Mouse (Mus musculus) lung, postnatal 4 days (tissue): ENCODE measurements around the gene Lrrc55.

Experiments used
- DNase-seq, 2 experiments: peaks; one replicate each; pipeline ENCODE4 v3.0.0; 2021

Gene Lrrc55

DNA sequence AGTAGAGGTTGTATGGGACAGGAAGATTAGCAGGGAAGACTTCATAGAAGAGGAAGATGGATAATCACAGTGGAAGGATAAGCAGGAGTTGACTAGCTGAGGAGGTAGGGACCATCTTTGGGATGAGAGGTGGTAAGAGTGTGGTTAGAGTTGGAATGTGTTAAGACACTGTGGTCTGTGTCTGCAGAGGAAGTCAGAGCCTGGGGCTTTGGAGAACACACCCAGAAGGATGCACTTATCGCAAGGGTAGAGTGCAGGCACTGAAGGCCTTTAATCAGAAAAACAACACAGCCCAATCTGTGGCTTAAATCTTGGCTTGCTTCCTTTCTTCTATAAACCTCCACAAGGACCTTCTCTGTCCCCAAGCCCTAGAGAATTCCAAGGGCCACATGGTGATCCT, 28.7 kb downstream of the Lrrc55 start:
- no peak for DNase-seq

DNA sequence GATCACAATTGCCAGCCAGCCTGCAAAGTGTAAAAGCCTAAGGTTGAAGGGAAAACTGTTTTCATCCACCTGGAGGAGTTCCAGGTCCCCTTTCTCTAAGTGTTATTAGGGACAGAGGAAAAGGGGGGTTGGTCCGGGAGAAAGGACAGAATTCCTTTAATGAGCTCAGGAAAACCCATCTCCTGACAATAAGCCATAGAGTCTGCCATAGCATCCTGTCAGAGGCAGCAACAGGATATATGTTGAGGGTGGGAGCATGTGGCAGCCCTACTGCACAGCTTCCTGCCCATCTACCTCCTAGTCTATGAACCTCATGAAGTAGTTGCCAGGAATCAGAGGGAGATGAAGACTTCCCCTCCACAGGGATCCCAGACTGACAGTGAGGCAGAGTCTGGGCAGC, 29.4 kb downstream of the Lrrc55 start:
- DNase-seq = peak; percentile 7 to 43

DNA sequence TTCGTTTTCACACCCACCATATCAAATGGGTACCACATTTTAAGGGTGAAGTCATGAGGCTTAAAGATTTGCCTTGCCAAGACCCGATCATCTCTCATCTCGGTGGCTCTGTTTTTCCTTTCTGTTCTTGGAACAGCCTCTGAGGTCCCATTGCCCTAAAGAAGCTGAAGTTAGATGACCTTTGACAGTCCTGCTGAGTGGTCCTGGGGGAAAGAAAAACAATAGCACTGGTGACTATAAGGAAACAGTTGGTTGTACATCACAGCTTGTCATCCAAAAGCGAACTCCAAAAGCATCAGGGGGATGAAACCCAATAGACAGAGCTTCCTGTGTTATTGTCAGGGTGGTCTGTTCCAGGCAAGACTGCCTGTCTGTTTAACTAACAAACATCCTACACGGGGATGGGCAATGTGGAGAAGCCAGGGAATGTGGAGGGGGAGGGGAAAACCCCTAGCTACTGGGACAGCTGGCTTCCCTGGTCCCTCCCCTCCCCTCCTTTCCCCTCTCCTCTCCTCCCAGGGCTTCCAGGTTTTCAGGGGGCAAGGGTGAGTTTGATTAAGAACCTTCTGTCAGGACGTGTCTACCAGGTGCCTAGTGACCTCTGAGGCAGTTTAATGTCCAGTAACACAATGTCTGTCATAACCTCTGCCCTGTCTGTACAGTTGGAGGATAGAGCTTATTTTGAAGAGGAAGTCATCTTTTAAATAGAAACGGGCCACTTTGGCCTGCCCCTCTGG, 33.5 kb downstream of the Lrrc55 start:
- peak; percentile 48 to 64 for DNase-seq

DNA sequence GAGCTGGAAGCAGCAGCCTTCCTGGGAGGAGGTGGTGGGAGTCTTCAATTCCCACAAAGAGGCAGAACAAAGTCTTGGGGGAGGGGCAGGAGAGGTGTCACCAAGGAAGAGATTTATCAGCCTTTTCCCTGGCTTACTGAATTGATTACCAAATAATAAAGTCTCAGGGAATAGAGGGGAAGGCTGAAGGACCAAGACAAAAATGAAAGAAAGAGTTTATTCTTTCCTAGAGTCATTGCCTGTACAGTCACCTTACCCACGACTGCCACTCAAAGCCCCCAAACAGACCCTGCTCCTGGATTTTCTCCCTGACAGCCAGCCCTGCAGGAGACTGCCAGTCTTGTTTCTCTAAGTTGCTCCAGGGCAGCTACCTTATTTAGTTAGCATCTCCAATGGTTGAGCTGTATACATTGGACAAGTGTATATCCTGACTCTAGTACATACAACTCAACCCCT, 35.3 kb downstream of the Lrrc55 start:
- DNase-seq = no peak

DNA sequence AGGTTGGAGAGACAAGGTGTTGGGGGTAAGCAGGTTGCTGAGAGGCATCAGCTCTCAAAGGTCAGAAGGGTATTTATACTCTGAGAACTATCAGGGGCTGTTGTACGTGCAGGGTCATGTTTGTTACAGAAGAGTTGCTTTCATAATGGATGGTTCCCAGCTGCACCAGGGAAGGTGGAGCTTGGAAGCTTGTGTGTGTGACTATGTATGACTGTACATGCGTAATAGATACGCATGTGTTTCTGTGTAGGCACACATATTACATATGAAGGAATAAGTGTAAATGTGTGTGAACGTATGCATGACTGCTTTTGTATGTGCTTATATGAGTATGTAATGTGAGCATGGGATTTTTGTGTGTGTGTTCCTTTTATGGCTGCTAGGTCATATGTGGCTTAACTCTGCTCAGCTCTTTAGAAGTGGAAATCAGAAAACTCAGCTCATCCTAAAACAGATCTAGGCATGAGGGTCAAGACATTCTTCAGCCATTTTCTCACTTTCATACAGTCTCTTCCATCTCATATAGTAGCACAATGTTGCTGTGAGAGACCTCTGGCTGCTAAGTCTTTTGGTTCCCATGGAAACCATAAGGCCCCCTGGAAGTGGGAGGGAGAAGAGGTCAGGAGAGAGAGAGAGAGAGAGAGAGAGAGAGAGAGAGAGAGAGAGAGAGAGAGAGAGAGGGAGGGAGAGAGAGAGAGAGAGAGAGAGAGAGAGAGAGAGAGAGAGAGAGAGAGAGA, 35.9 kb downstream of the Lrrc55 start:
- no peak for DNase-seq

DNA sequence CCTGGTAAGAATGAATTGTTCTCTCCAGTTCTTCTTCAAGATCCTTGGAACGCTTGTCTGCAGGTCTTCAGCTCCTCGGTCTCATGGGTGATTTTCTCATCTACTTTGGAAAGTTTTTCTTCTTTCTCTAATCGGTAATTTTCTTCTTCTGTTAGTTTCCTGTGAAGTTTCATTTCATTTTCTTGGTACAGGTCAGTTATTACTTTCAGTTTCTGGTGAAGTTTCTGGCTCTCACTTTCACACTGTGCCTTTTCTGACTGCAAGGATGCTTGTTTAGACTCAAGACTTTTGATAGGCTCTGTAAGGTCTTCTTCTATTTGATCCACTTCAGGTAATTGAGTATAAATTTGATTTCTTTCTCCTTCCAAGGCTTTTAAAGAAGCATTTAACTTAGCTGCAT, 39.6 kb downstream of the Lrrc55 start:
- no peak for DNase-seq

DNA sequence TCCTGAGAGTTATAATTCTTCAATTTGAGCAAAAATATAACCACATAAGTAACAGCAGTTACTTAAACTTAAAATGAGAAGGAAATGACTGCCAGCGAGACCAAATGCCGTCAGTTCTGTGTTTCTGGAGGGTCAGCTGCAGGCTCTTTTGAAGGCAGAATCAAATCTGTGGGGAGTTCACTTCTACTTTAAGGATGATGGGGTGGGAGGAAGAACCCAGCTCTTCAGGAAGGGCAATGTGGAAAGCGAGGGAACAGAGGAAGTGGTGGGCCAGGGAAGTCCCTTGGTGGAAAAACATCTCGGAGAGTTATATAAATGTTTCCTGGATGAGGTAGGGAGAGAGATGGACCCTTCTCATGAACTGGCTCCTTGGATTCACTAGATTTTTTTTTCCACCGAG, 40.9 kb downstream of the Lrrc55 start:
- DNase-seq = no peak

DNA sequence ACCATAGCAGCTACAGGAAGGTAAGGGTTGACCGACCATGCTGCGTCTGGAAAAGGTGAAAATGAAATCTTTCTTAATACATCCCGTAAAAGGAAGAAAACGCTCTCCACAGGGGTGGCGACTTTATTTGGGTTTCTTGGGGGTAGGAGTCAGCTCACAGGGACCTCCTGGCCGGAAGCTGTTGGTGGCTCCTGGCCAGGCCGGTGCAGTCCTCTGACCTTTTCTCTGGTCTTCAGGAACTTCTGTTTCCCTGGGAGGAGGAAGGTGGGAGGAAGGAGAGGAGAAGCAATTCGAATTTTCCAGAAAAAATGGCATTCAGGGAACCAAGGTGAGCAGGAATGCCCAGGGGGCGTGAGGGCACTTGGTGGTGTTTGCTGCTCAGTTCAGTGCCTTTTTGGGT, 41.7 kb downstream of the Lrrc55 start:
- DNase-seq = no peak

DNA sequence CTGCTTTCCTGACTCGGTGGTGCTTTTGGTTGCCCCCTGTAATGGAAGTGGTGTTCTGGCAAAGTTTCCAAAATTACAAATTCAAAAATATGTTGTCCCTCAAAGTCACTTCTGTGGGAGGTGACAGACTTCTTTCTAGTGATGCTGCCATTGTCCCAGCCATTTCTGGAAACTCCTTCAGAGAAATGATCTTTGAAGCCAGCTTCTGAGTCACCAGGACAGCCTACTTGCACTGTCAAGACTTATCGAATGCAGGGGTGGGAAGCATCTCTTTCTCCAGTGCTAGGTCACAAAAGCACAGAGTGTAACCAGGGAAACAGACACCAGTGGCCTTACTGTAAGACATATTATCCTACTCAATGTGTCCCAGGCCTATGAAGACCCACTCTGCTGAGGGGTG, 45.8 kb downstream of the Lrrc55 start:
- no peak for DNase-seq

DNA sequence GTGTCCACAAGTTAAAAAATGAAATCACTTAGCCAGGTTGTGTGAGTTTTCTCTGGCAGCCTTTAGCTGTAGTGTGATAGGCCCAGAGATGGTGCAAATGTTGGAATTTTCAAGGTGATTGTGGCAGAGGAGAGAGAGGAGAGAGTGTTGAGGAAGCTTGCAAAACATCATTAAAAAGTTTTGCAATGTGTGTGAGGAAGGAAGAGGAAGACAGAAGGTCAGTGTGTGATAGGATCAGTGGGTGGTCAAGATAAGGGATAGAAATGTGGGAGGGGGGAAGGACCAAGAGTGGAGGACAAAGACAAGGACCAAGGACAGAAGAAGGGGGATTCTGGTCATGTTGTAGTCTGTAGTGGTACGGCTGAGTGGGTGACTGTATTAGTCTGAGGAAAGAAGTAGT, 46.6 kb downstream of the Lrrc55 start:
- DNase-seq = no peak

DNA sequence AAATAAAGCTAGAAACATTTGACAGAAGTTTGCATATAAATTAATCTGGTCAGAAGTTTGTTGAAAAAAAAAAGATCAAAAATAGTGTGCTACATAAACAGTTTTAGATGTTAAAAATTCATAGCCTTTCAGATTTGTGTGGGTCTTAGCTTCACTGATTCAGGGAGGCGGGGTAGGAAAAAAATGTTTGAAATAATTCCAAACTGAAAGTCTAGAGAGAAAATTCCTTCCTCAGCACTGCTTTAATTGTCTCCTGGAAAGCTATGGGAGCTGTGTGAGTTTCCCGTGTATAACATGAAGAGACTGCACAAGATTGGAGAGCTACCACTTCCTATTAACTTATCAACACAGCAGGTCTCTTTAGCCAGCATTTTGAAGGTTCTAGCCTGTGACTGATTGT, 49.5 kb downstream of the Lrrc55 start:
- DNase-seq = no peak

DNA sequence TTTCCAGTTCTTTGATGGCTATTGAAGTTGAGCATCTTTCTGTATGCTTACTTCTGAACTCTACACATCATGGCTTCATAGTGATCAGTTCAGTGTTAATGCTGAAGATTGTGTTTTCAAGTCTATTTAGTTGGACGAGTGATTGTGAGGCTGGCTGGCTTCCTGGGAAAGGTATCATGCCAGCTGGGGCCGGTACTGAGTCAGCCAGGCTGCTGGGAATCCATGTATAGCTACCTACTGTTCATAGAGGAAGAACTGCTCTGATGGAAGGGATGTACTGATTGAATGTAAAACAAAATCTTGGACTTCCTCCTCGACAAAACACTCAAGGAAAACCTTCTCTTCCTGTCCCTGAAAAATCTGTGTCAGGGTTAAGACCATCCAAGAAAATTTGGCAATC, 51.7 kb downstream of the Lrrc55 start:
- no peak for DNase-seq

DNA sequence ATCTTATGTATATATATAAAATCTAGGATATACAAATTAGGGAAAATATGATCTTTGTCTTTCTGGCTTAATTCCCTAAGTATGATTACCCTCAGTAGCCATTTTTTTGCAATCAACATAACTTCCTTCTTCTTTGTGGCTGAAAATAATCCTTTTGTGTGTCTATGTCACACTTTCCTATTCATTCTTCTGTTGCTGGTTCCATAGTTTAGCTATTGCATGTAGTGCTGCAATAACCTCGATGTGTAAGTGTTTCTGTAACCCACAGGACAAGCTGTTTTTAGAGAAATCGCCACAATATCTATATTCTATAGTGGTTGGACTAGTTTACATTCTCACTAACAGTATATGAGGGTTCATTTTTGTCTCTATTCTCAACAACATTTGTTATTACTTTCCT, 52.1 kb downstream of the Lrrc55 start:
- no peak for DNase-seq

DNA sequence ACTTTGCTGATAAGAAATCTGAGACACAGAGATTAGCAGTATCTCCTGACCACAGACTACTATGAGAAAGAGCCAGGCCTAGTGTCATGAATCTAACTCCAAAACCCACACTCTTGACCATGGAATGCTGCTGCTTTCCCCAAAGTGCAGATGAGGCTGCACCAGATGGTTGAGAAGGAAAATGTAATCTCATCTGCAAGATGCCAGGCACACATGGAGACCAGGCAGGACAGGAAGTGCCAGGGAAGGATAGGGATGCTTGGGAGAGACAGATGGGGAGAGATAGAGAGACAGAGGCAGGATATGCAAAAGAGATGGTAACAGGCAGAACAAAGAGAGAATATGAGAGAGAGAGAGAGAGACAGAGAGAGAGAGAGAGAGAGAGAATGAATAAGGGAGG, 56.2 kb downstream of the Lrrc55 start:
- DNase-seq = no peak

DNA sequence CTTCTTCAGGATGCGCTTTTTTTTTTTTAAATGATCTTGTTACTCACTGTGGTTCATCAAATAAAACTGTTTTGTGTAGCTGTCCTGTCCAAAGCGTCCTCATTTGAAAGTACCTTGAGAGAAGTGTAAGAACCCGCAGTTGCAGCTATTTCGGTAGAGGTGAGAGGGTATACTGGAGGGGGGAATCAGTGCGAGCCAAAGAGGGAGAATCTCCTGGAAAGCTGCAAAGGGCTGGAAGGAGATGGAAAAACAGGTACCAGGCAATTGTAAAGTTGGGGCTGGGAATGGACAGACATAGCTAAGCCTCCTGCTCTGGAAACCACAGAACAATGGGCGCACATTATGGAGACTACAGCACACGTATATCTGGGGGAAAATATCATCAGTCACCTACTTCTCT, 57.2 kb downstream of the Lrrc55 start:
- DNase-seq = no peak

DNA sequence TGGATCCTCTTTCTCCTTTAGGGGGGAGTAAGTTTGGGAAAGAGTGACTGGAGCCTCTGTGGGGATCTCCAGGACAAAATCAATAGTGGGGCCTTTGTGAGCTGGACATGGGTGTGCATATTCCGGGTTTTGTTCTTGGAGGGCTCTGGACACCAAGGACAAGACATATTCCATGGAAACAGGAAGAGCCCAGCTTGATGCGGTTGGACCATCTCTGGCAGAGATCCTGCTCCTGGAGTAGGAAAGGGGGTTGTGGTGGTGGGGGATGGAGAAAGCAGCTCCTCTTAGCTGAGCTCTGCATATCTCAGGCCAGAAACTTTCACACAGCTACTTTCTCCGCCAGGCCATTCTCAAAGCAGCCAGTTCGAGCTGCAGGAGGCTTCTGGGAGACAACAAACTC, 57.6 kb downstream of the Lrrc55 start:
- DNase-seq = peak in 1 of 2 experiments; percentile 31

DNA sequence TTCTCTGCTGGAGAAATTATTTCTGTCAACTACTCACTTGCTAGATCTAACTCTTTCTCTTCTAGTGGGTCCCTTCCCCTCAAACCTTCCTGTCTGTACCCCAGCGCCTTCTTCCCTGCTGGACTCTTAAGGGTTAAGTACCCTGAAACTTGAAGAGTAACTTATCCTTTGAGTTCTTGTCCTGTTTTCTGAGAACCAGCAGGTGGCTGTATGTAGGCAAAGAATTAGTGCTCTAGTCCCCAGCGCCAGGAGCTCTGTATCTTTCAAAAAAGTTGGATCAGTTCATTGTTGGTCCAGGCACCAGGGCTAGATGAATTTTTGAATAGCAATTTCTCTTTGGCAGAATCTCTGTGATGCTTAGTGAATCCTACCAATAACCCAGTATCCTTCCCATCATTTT, 58.9 kb downstream of the Lrrc55 start:
- DNase-seq = no peak

DNA sequence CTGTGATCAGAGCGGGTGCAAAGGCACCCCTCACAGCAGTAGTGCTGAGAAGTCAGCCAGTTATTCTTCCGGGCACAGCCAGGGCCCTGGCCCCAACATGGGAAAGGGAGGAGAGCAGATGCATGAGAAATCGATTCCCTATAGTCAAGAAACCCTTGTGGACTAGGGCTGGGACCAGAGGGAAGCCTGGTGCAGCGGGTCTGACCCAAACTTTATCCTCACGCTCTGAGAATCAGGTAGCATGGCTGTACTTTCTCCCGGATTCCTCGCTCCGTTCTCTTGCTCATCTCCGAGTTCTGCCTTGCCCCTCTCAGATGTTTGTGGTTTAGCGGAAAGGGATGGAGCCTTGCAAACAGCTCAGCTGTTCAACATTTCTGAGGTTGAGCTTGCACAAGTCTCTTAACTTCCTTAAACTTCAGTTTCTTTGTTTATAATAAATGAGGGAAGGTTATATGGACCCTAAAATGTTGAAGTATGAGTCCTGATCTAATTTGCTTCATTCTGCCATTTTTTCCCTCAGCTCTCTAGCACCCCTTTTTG, 59.3 kb downstream of the Lrrc55 start:
- DNase-seq = no peak

DNA sequence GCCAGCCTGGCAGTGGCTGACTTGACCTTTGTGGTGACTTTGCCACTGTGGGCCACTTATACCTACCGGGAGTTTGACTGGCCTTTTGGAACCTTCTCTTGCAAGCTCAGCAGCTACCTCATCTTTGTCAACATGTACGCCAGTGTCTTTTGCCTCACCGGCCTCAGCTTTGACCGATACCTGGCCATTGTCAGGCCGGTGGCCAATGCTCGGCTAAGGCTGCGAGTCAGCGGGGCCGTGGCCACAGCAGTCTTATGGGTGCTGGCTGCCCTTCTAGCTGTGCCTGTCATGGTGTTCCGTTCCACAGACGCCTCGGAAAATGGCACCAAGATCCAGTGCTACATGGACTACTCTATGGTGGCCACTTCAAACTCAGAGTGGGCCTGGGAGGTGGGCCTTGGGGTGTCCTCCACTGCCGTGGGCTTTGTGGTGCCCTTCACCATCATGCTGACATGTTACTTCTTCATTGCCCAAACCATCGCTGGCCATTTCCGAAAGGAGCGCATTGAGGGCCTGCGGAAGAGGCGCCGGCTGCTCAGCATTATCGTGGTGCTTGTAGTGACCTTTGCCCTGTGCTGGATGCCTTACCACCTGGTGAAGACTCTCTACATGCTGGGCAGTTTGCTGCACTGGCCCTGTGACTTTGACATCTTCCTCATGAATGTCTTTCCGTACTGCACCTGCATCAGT, 60.0 kb downstream of the Lrrc55 start:
- no peak for DNase-seq

DNA sequence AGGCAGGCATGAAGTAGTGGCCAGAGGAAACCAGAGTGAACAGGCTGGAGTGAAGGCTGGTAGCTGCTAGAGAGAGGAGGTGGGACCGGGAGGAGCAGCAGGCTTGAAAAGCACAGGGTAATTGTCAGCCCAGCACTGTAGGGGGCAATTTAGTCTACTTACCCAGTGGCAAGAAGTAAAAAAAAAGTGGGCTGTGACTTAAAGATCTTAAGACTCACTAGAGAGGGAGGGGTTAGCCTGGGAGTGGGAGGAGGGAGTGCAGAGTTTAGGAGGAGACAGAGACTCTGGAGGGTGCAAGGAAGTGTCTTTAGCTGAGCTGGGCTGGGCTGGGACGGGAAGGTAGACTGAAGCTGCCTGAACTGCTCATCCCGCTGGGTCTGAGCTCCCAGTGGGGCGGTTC, 60.9 kb downstream of the Lrrc55 start, which contains the start of gene Aplnr:
TSS of gene Aplnr (plus strand) at position 137 of the 400 bp plus-strand sequence.
- peak; percentile 59 to 64 for DNase-seq

DNA sequence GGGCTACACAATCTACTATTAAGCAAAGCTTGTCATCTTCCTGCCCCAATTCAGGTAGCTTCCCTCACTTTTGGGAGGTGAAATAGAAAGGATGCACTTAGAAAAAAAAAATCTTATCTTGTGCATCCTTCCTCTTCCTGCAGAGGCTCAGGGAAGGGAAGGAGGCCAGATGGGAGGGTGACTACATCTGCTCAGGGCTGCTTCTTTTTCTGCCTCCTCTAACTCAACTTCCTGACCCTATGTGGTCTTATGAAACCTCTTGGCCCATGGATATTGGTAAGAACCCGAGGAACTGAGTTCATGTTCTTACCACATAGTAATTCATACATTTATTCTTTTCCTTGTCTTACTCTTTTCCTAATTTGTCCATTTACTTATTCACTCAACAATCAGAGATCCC, 61.9 kb downstream of the Lrrc55 start:
- DNase-seq = no peak

DNA sequence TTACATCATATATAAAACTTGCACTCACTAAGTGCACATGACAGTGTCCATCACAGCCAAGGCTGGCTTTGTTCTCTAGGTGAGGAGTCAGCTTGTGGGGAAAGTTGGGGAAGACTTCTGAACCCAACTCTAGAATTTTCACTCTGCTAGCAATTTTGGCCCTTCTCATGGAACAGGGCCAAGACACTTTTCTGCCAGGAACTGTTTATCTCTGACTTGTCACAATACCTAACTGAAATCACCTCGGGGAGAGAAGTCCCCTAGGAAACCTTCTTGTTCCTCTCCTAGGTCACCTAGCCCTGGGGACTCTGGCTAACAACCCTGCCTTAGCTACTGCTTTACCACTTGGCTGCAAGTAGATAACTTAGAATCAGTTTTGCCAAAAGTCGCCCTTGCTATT, 64.8 kb downstream of the Lrrc55 start:
- no peak for DNase-seq

DNA sequence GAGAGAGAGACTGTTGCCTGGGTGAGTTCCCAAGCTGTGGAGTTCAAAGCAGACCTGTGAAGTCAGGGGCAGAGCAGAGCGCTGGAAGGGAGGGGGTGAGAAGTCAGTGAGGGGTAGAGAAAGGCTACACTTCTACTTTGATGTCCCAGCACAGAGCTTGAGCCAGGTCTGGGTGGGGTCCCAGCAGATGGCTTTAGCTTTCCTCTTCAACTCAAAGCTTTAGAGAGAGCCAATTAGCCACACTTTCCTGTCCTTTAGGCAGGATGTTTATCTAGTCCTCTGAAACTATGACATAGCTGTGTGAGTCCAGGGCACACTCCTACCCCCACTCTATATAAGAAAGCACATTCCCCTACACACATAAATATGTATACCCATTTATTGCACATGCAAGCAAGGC, 65.3 kb downstream of the Lrrc55 start:
- peak; percentile 35 to 76 for DNase-seq

DNA sequence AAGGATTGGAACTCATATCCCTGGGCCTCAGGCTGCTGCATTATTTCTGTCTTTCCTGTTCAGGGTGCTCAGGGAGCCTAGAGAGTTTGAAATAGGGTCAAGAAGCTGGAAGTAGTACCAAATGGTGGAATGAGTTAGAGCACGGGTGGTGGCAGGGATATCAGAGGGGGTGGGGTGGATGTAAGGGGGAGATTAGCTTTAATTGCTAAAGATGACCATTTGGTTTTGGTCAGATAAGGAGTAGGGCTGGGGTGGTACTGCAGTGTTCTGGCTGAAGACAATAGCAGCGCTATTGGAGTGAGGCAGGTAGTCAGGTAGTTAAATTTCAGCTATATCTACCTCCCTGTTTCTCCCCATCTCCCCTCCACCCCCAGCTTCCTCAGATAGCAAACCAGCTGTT, 65.8 kb downstream of the Lrrc55 start:
- no peak for DNase-seq
